Mouse (Mus musculus) liver, embryonic 11.5 days (tissue): ENCODE measurements around the gene Gper1. TPM values are rescaled to one million over a fixed set of nuclear protein-coding genes. Genes with fewer than 3 reads are reported as not detected.
"Not testable (repeated sequence)": the region's sequence is repeated elsewhere in the genome, so short reads cannot be mapped to it uniquely, and the experiment has no call there.

Source experiments
- ATAC-seq: fragments of 200-750 bp; cut with Nextera tagmentation; replicated peaks from 2 replicates; pipeline ENCODE4 v1.8.0; 2017; ENCODE audit warnings: moderate number of reproducible peaks, mild to moderate bottlenecking, moderate TSS enrichment, moderate library complexity; ENCODE audit not compliant: low FRiP score
- DNase-seq: peaks from one replicate; pipeline ENCODE4 v3.0.0-alpha.2; 2017; ENCODE audit warnings: low spot score
- H3K27ac ChIP-seq: fragments of 300-500 bp; sonication (generic); 2 replicates; pipeline ENCODE4 v1.5.1; 2014; ENCODE audit warnings: mild to moderate bottlenecking, low read depth, low read length, control low read depth
- H3K27me3 ChIP-seq: fragments of 300-500 bp; sonication (generic); replicated peaks from 2 replicates; pipeline ENCODE4 v1.6.1; 2014; ENCODE audit warnings: low read length, mixed read lengths; ENCODE audit not compliant: control insufficient read depth, insufficient read depth
- H3K36me3 ChIP-seq: fragments of 300-500 bp; sonication (generic); 2 replicates; pipeline ENCODE4 v1.6.1; 2014; ENCODE audit warnings: mild to moderate bottlenecking, low read length, moderate library complexity, mixed read lengths; ENCODE audit not compliant: control insufficient read depth, insufficient read depth
- H3K4me1 ChIP-seq: fragments of 300-500 bp; sonication (generic); replicated peaks from 2 replicates; pipeline ENCODE4 v1.6.1; 2014; ENCODE audit warnings: low read length, mixed read lengths; ENCODE audit not compliant: control insufficient read depth, insufficient read depth
- H3K4me2 ChIP-seq: fragments of 300-500 bp; sonication (generic); 2 replicates; pipeline ENCODE4 v1.6.1; 2014; ENCODE audit warnings: mild to moderate bottlenecking, control low read depth, moderate library complexity
- H3K4me3 ChIP-seq: fragments of 300-500 bp; sonication (generic); 2 replicates; pipeline ENCODE4 v1.5.1; 2014; ENCODE audit warnings: low read depth, low read length, control low read depth
- H3K9ac ChIP-seq: fragments of 300-500 bp; sonication (generic); 2 replicates; pipeline ENCODE4 v1.6.1; 2014; ENCODE audit warnings: low read depth, low read length, control low read depth
- H3K9me3 ChIP-seq: fragments of 300-500 bp; sonication (generic); 2 replicates; pipeline ENCODE4 v1.6.1; 2016; ENCODE audit warnings: low read length, inconsistent platforms, mixed read lengths; ENCODE audit not compliant: control insufficient read depth
- WGBS: fragments of 180-500 bp; shearing (Covaris S2); extraction: QIAGEN DNeasy Blood & Tissue Kit; methylation state at CpG from one replicate; pipeline ENCODE4 v1.1.7; 2014; 5-methylcytosine and 5-hydroxymethylcytosine counted together
- polyA plus RNA-seq: library from polyadenylated mRNA; unstranded; fragments of >200 nt; fragmentation: Nextera tagmentation; extraction: Ambion mirVana; gene quantifications from 2 replicates; pipeline ENCODE4 v1.2.1, GENCODE M21; 2014

Gene Gper1
- polyA plus RNA-seq, 1 experiment from 2014 or later, result 0.38 TPM

- peak overlapping the region; percentile 40 for H3K4me3 ChIP-seq
- peaks cover 77% of the 10 kb centered on the region for H3K4me1 ChIP-seq
- DNase-seq, result no peak
- H3K36me3 ChIP-seq, result peaks cover 16% of the 10 kb centered on the region
- H3K4me2 ChIP-seq, result peak overlapping the region; percentile 67
- peak overlapping the region; percentile 100 for H3K27ac ChIP-seq
- H3K9ac ChIP-seq, result peak overlapping the region; percentile 73
- ATAC-seq, result peak; percentile 80
- no peaks in the 10 kb centered on the region for H3K9me3 ChIP-seq
- no peaks in the 10 kb centered on the region for H3K27me3 ChIP-seq
- 58% methylated on average over 17 of the region's 17 CpGs for WGBS
These were observed 34.0 kb upstream of the Gper1 start for GRCm38 (mm10) chr5:139388694-139389675.

GRCm38 (mm10) chr5:139389676-139390061 is 33.3 kb upstream of the Gper1 start:
- Histone ChIP-seq H3K36me3 (peaks cover 16% of the 10 kb centered on the region), H3K4me2 (peak overlapping the region; percentile 67), H3K27ac (peak overlapping the region; percentile 100), H3K9ac (peak overlapping the region; percentile 73), H3K9me3 (no peaks in the 10 kb centered on the region), H3K27me3 (no peaks in the 10 kb centered on the region), H3K4me1 (peaks cover 77% of the 10 kb centered on the region), H3K4me3 (peak overlapping the region; percentile 40)
- WGBS, result 11% methylated on average over 6 of the region's 6 CpGs
- ATAC-seq, result peak; percentile 85
- DNase-seq, result peak; percentile 75

- Histone ChIP-seq H3K9ac (peak overlapping the region; percentile 73), H3K4me1 (peaks cover 76% of the 10 kb centered on the region), H3K4me2 (peak overlapping the region; percentile 67), H3K4me3 (peak overlapping the region; percentile 40), H3K36me3 (peaks cover 16% of the 10 kb centered on the region), H3K27ac (peak overlapping the region; percentile 100)
- H3K27me3 ChIP-seq, DNase-seq, H3K9me3 ChIP-seq: not testable (repeated sequence)
- WGBS, result 57% methylated on average over 5 of the region's 5 CpGs
- peak; percentile 27 for ATAC-seq
These were observed 32.4 kb upstream of the Gper1 start for GRCm38 (mm10) chr5:139390324-139391119.

DNA sequence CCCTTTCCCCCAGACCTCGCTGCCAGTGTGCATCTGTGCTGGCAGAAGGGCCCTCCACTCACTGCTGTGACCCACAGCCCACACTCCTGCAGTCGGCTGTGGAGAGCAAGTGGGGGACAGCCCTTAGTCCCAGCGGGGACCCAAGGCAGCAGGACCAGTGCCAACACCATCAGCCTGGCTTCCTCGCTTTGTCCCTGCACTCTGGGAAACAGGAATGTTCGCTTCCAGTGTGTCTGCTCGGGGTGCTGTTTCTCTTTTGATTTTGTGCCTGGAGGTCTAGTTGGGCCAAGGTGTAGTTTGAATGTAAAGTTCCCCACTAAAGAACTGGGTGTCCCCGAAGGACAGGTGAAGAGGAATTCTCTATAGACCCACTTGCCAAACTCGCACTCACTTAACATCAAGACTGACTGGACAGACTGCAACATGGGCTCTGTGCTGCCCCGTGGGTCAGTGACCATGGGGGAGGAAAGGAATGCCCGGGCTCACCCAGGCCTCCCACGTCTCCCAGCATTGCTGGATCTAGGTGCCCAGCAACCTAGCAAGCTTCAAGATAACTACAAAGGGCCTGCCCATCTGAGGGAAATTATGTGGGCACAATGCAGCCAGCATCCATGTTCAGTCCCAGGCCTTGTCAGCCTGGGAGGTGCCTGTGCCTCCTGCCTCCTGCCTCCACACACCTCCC is 31.5 kb upstream of the Gper1 start:
- Histone ChIP-seq H3K9me3 (no peaks in the 10 kb centered on the region), H3K27ac (peak overlapping the region; percentile 68), H3K4me1 (peaks cover 67% of the 10 kb centered on the region), H3K27me3 (no peaks in the 10 kb centered on the region), H3K36me3 (peaks cover 16% of the 10 kb centered on the region), H3K4me2 (peak overlapping the region; percentile 55), H3K4me3 (peak overlapping the region; percentile 28), H3K9ac (peak overlapping the region; percentile 73)
- WGBS, result 88% methylated on average over 11 of the region's 11 CpGs
- DNase-seq (no peak), ATAC-seq (no peak)

DNA sequence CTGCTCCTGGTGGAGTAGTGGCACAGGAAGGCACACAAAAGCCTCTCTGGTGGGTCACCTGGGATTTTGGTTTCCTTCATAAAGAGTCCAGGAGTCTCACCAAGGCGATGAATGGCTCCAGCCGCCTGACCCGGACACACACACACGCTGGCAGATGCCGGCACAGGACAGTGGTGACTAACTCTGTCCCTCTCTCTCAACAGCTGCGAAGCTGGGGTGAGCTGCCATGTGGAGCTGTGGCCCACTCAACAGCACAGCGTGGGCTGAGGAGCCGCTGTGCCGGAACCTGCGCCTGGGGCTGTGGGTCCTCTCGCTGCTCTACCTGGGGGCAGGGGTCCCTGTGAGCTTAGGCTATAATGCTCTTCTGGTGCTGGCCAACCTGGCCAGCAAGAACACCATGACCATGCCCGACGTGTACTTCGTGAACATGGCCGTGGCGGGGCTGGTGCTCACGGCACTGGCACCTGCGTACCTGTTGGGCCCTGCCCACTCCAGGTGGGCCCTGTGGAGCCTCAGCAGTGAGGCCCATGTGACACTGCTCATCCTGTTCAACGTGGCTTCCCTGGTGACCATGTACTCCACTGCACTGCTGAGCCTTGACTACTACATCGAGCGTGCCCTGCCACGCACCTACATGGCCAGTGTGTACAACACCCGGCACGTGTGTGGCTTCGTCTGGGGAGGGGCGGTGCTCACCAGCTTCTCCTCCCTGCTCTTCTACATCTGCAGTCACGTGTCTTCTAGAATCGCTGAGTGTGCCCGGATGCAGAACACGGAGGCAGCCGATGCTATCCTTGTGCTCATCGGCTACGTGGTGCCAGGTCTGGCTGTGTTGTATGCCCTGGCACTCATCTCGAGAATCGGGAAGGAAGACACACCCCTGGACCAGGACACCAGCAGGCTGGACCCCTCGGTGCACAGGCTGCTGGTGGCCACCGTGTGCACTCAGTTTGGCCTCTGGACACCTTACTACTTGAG is 30.4 kb upstream of the Gper1 start:
- Histone ChIP-seq H3K4me3 (no peak overlapping the region), H3K27ac (peak overlapping the region; percentile 68), H3K9me3 (no peaks in the 10 kb centered on the region), H3K4me1 (peaks cover 58% of the 10 kb centered on the region), H3K36me3 (peaks cover 16% of the 10 kb centered on the region), H3K9ac (peak overlapping the region; percentile 73), H3K27me3 (no peaks in the 10 kb centered on the region), H3K4me2 (no peak overlapping the region; the same call in 1 of the 2 replicates)
- WGBS, result 93% methylated on average over 37 of the region's 37 CpGs
- ATAC-seq, result no peak
- no peak for DNase-seq

DNA sequence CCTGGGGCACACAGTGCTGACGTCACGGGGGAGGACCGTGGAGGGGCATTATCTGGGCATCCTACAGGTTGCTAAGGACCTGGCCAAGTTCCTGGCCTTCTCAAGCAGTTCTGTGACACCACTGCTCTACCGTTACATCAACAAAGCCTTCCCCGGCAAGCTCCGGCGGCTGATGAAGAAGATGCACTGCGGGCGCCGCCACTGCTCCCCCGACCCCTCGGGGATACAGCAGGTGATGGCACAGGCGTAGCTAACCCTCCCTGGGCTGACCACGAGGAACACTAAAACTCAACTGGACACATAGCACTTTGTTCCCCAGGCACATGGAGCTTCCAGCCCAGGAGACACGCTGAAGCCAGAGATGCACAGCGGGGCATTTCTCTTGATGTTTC is 29.8 kb upstream of the Gper1 start:
- Histone ChIP-seq H3K4me3 (no peak overlapping the region), H3K27ac (no peak overlapping the region), H3K9me3 (no peaks in the 10 kb centered on the region), H3K4me2 (no peak overlapping the region; the same call in 1 of the 2 replicates), H3K9ac (no peak overlapping the region), H3K4me1 (peaks cover 57% of the 10 kb centered on the region), H3K27me3 (no peaks in the 10 kb centered on the region), H3K36me3 (peaks cover 15% of the 10 kb centered on the region)
- WGBS, result 93% methylated on average over 16 of the region's 16 CpGs
- no peak for ATAC-seq
- DNase-seq, result no peak

DNA sequence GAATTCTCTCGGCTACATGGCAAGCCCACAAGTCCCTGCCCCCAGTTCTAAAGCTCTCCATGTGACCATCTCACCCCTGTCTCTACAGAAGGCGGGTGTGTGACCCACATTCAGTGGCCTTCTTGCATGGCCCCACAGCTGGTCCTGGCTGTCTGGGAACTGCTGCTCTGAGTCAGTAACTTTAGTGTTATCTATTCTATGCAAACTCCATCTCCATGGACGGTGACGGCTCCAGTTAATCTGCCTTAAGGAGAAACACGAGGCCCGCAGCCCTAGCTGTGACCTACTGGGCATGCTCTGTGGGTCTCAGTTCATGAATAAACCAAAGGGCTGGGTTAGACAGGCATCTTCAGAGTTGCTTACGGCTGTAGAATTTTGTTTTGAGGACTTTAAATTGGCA is 28.6 kb upstream of the Gper1 start:
- ATAC-seq (peak; percentile 58), DNase-seq (no peak)
- 42% methylated on average over 7 of the region's 7 CpGs for WGBS
- Histone ChIP-seq H3K4me1 (peaks cover 54% of the 10 kb centered on the region), H3K27me3 (no peaks in the 10 kb centered on the region), H3K9ac (peak overlapping the region; percentile 4), H3K4me3 (no peak overlapping the region), H3K4me2 (peak overlapping the region; percentile 19; the same call in 1 of the 2 replicates), H3K9me3 (no peaks in the 10 kb centered on the region), H3K36me3 (peaks cover 14% of the 10 kb centered on the region), H3K27ac (peak overlapping the region; percentile 71)
